Mouse (Mus musculus): ENCODE measurements around the gene Os9. TPM values are rescaled to one million over a fixed set of nuclear protein-coding genes. Genes with fewer than 3 reads are reported as not detected.
"Not testable (repeated sequence)": the region's sequence is repeated elsewhere in the genome, so short reads cannot be mapped to it uniquely, and the experiment has no call there.

Os9 gene
- total and polyA plus RNA-seq, 3 experiments, result 24.4 to 25.6 (median 25.1) TPM

GRCm38 (mm10) chr10:127154241-127154640 is 33.3 kb upstream of the Os9 start:
- 97% methylated on average over 2 of the region's 2 CpGs for WGBS
- Histone ChIP-seq H3K36me3 (ENCODE audit: control insufficient read depth, insufficient read depth, low read length) (no peaks in the 10 kb centered on the region), H3K27ac (no peak overlapping the region), H3K27me3 (ENCODE audit: control insufficient read depth, insufficient read depth, low read length) (no peaks in the 10 kb centered on the region), H3K4me1 (ENCODE audit: control insufficient read depth, insufficient read depth, low read length) (no peaks in the 10 kb centered on the region), H3K4me3 (no peak overlapping the region), H3K9ac (ENCODE audit: low read depth, low read length) (no peak overlapping the region), H3K79me2 (replicated peaks; ENCODE audit: control insufficient read depth, insufficient read depth, low read length) (no peaks in the 10 kb centered on the region)
- intact Hi-C loops (cut with DNase I), result no loop called here
- no peak for DNase-seq
- no peak for TF ChIP-seq CTCF (IDR thresholded peaks at IDR 0.05)
- TF ChIP-seq POLR2A (IDR thresholded peaks at IDR 0.05; ENCODE audit: insufficient read depth, low read depth, low read length), result no peak
- no peak for TF ChIP-seq EP300 (IDR thresholded peaks at IDR 0.05; ENCODE audit: insufficient read depth, low read depth, low read length)

GRCm38 (mm10) chr10:127153323-127153722 is 32.4 kb upstream of the Os9 start:
- H3K27me3 ChIP-seq (ENCODE audit: control insufficient read depth, insufficient read depth, low read length), result no peaks in the 10 kb centered on the region
- no peak for TF ChIP-seq POLR2A (IDR thresholded peaks at IDR 0.05; ENCODE audit: insufficient read depth, low read depth, low read length)
- TF ChIP-seq EP300 (IDR thresholded peaks at IDR 0.05; ENCODE audit: insufficient read depth, low read depth, low read length), result no peak
- no peak for TF ChIP-seq CTCF (IDR thresholded peaks at IDR 0.05)
- no peak overlapping the region for H3K27ac ChIP-seq
- no peak for DNase-seq
- no peak overlapping the region for H3K9ac ChIP-seq (ENCODE audit: low read depth, low read length)
- H3K4me3 ChIP-seq, result no peak overlapping the region
- H3K79me2 ChIP-seq (replicated peaks; ENCODE audit: control insufficient read depth, insufficient read depth, low read length), result no peaks in the 10 kb centered on the region
- 93% methylated on average over 7 of the region's 7 CpGs for WGBS
- no peaks in the 10 kb centered on the region for H3K36me3 ChIP-seq (ENCODE audit: control insufficient read depth, insufficient read depth, low read length)
- no peaks in the 10 kb centered on the region for H3K4me1 ChIP-seq (ENCODE audit: control insufficient read depth, insufficient read depth, low read length)
- intact Hi-C loops (cut with DNase I), result no loop called here

- DNase-seq; H3K27ac ChIP-seq; H3K27me3 ChIP-seq (ENCODE audit: control insufficient read depth, insufficient read depth, low read length); H3K4me1 ChIP-seq (ENCODE audit: control insufficient read depth, insufficient read depth, low read length); H3K79me2 ChIP-seq (replicated peaks; ENCODE audit: control insufficient read depth, insufficient read depth, low read length); intact Hi-C loops (cut with DNase I); H3K36me3 ChIP-seq (ENCODE audit: control insufficient read depth, insufficient read depth, low read length); H3K9ac ChIP-seq (ENCODE audit: low read depth, low read length); H3K4me3 ChIP-seq: not testable (repeated sequence)
- 82% methylated on average over 10 of the region's 10 CpGs for WGBS
Observed at GRCm38 (mm10) chr10:127152556-127152955, 31.6 kb upstream of the Os9 start.

GRCm38 (mm10) chr10:127151233-127151632 is 30.3 kb upstream of the Os9 start:
- H3K9ac ChIP-seq (ENCODE audit: low read depth, low read length); H3K27ac ChIP-seq; H3K4me1 ChIP-seq (ENCODE audit: control insufficient read depth, insufficient read depth, low read length); intact Hi-C loops (cut with DNase I); H3K27me3 ChIP-seq (ENCODE audit: control insufficient read depth, insufficient read depth, low read length); H3K79me2 ChIP-seq (replicated peaks; ENCODE audit: control insufficient read depth, insufficient read depth, low read length); DNase-seq; H3K36me3 ChIP-seq (ENCODE audit: control insufficient read depth, insufficient read depth, low read length); H3K4me3 ChIP-seq: not testable (repeated sequence)
- WGBS, result 86% methylated on average over 3 of the region's 3 CpGs

GRCm38 (mm10) chr10:127150471-127150872 is 29.5 kb upstream of the Os9 start:
- intact Hi-C loops (cut with DNase I), result no loop called here

GRCm38 (mm10) chr10:127147135-127147534 is 26.2 kb upstream of the Os9 start:
- no peaks in the 10 kb centered on the region for H3K4me1 ChIP-seq (ENCODE audit: control insufficient read depth, insufficient read depth, low read length)
- intact Hi-C loops (cut with DNase I), result no loop called here
- WGBS, result 56% methylated on average over 6 of the region's 6 CpGs

More at GRCm38 (mm10) chr10:127150471-127150872, 29.5 kb upstream of the Os9 start:
- H3K79me2 ChIP-seq (replicated peaks; ENCODE audit: control insufficient read depth, insufficient read depth, low read length), result no peaks in the 10 kb centered on the region
- H3K36me3 ChIP-seq (ENCODE audit: control insufficient read depth, insufficient read depth, low read length), result no peaks in the 10 kb centered on the region
- WGBS, result 66% methylated on average over 4 of the region's 4 CpGs
- no peak for TF ChIP-seq CTCF (IDR thresholded peaks at IDR 0.05)
- no peak for TF ChIP-seq EP300 (IDR thresholded peaks at IDR 0.05; ENCODE audit: insufficient read depth, low read depth, low read length)
- no peak for TF ChIP-seq POLR2A (IDR thresholded peaks at IDR 0.05; ENCODE audit: insufficient read depth, low read depth, low read length)
- H3K9ac ChIP-seq (ENCODE audit: low read depth, low read length), result no peak overlapping the region
- no peak overlapping the region for H3K27ac ChIP-seq
- H3K4me3 ChIP-seq, result no peak overlapping the region
- no peaks in the 10 kb centered on the region for H3K4me1 ChIP-seq (ENCODE audit: control insufficient read depth, insufficient read depth, low read length)
- H3K27me3 ChIP-seq (ENCODE audit: control insufficient read depth, insufficient read depth, low read length), result no peaks in the 10 kb centered on the region
- DNase-seq, result no peak

GRCm38 (mm10) chr10:127145303-127145702 is 24.4 kb upstream of the Os9 start:
- 74% methylated on average over 5 of the region's 5 CpGs for WGBS
- no peak overlapping the region for H3K27ac ChIP-seq
- no peaks in the 10 kb centered on the region for H3K36me3 ChIP-seq (ENCODE audit: control insufficient read depth, insufficient read depth, low read length)
- intact Hi-C loops (cut with DNase I), result no loop called here
- H3K4me3 ChIP-seq, result no peak overlapping the region
- no peaks in the 10 kb centered on the region for H3K4me1 ChIP-seq (ENCODE audit: control insufficient read depth, insufficient read depth, low read length)
- no peak for TF ChIP-seq CTCF (IDR thresholded peaks at IDR 0.05)
- no peak for TF ChIP-seq POLR2A (IDR thresholded peaks at IDR 0.05; ENCODE audit: insufficient read depth, low read depth, low read length)
- TF ChIP-seq EP300 (IDR thresholded peaks at IDR 0.05; ENCODE audit: insufficient read depth, low read depth, low read length), result no peak
- no peaks in the 10 kb centered on the region for H3K79me2 ChIP-seq (replicated peaks; ENCODE audit: control insufficient read depth, insufficient read depth, low read length)
- no peak for DNase-seq
- H3K9ac ChIP-seq (ENCODE audit: low read depth, low read length), result no peak overlapping the region
- H3K27me3 ChIP-seq (ENCODE audit: control insufficient read depth, insufficient read depth, low read length), result no peaks in the 10 kb centered on the region

More at GRCm38 (mm10) chr10:127147135-127147534, 26.2 kb upstream of the Os9 start:
- no peak overlapping the region for H3K9ac ChIP-seq (ENCODE audit: low read depth, low read length)
- DNase-seq, result no peak
- H3K4me3 ChIP-seq, result no peak overlapping the region
- no peaks in the 10 kb centered on the region for H3K27me3 ChIP-seq (ENCODE audit: control insufficient read depth, insufficient read depth, low read length)
- TF ChIP-seq POLR2A (IDR thresholded peaks at IDR 0.05; ENCODE audit: insufficient read depth, low read depth, low read length), result no peak
- no peak for TF ChIP-seq EP300 (IDR thresholded peaks at IDR 0.05; ENCODE audit: insufficient read depth, low read depth, low read length)
- TF ChIP-seq CTCF (IDR thresholded peaks at IDR 0.05), result no peak
- no peaks in the 10 kb centered on the region for H3K36me3 ChIP-seq (ENCODE audit: control insufficient read depth, insufficient read depth, low read length)
- no peak overlapping the region for H3K27ac ChIP-seq
- H3K79me2 ChIP-seq (replicated peaks; ENCODE audit: control insufficient read depth, insufficient read depth, low read length), result no peaks in the 10 kb centered on the region
